Mouse (Mus musculus) ES-E14 (cell line): ENCODE data around the gene Lca5.

ENCODE experiments used
- CHD2 ChIP-seq: IDR thresholded peaks from 2 replicates; pipeline ENCODE4 v1.6.1; 2014; ENCODE audit warnings: mild to moderate bottlenecking, low read depth, low read length, inconsistent platforms
- HCFC1 ChIP-seq: IDR thresholded peaks from 2 replicates; pipeline ENCODE4 v1.6.1; 2012; ENCODE audit warnings: low read length, inconsistent platforms, borderline replicate concordance; ENCODE audit not compliant: insufficient read depth
- ZC3H11A ChIP-seq: IDR thresholded peaks from 2 replicates; pipeline ENCODE4 v1.6.1; 2012; ENCODE audit warnings: low read depth, mild to moderate bottlenecking, inconsistent platforms, low read length, borderline replicate concordance

GRCm38 (mm10) chr9:83351171-83351570 lies 89.8 kb downstream of the Lca5 start:
- no peak for TF ChIP-seq ZC3H11A
- no peak for TF ChIP-seq HCFC1
- no peak for TF ChIP-seq CHD2
